ENCODE assay signal across 30 mouse cellular contexts in genomic region chr7:138448519-138448918, GRCm38 (mm10). TPM values are rescaled to one million over a fixed set of nuclear protein-coding genes. Genes with fewer than 3 reads are reported as not detected.
DNase-seq lines count a peak whose midpoint lies in the region; ATAC-seq and TF ChIP-seq lines count a peak whose summit lies in the region.
"Had no signal": no experiment of that assay in that cellular context is flagged by ENCODE, and none has a peak within 500 bp of the region (broad histone marks: within the 10 kb centered on the region; RNA-seq: fewer than 3 reads in every experiment).

No protein-coding gene starts in this region.

- H3K4me3 ChIP-seq in cerebellum, adult 2 months (replicated peaks; ENCODE audit: insufficient read depth, low read depth, low read length) = no peak overlapping the region
- no peak overlapping the region for H3K4me3 ChIP-seq in midbrain, embryonic 13.5 days (replicated peaks)
- H3K4me3 ChIP-seq in midbrain, embryonic 16.5 days (ENCODE audit: low read depth, low read length) = no peak overlapping the region
- H3K4me3 ChIP-seq in midbrain, postnatal 0 days (ENCODE audit: low read depth, low read length) = no peak overlapping the region
- H3K4me3 ChIP-seq in midbrain, embryonic 15.5 days = no peak overlapping the region
- H3K4me3 ChIP-seq: embryonic facial prominence, embryonic 13.5 days; embryonic facial prominence, embryonic 15.5 days; erythroblast, embryonic 14.5 days; forebrain, embryonic 10.5 days; forebrain, embryonic 12.5 days had no signal

- H3K27me3 ChIP-seq in cerebellum, adult 2 months (ENCODE audit: control insufficient read depth, insufficient read depth, low read length) = no peaks in the 10 kb centered on the region
- no peaks in the 10 kb centered on the region for H3K27me3 ChIP-seq in midbrain, embryonic 13.5 days
- no peaks in the 10 kb centered on the region for H3K27me3 ChIP-seq in midbrain, embryonic 16.5 days (ENCODE audit: control insufficient read depth, insufficient read depth, low read depth, low read length)
- H3K27me3 ChIP-seq in midbrain, postnatal 0 days (ENCODE audit: insufficient read depth, low read length) = no peaks in the 10 kb centered on the region
- H3K27me3 ChIP-seq in midbrain, embryonic 15.5 days (replicated peaks) = no peaks in the 10 kb centered on the region
- H3K27me3 ChIP-seq: embryonic facial prominence, embryonic 13.5 days; embryonic facial prominence, embryonic 15.5 days; forebrain, embryonic 12.5 days; Patski had no signal

- no peaks in the 10 kb centered on the region for H3K36me3 ChIP-seq in midbrain, embryonic 13.5 days
- no peaks in the 10 kb centered on the region for H3K36me3 ChIP-seq in midbrain, embryonic 16.5 days (ENCODE audit: control insufficient read depth, insufficient read depth, low read length)
- no peaks in the 10 kb centered on the region for H3K36me3 ChIP-seq in midbrain, postnatal 0 days (ENCODE audit: insufficient read depth, low read length)
- no peaks in the 10 kb centered on the region for H3K36me3 ChIP-seq in midbrain, embryonic 15.5 days (replicated peaks)
- H3K36me3 ChIP-seq: embryonic facial prominence, embryonic 13.5 days; embryonic facial prominence, embryonic 15.5 days; forebrain, embryonic 10.5 days; forebrain, embryonic 12.5 days; G1E had no signal

- TF ChIP-seq CTCF in cerebellum, adult 2 months (IDR thresholded peaks at IDR 0.05; ENCODE audit: borderline replicate concordance, insufficient read depth, low read depth, low read length) = no peak
- no peak for TF ChIP-seq CTCF in midbrain, postnatal 0 days (IDR thresholded peaks at IDR 0.05)

- 0 out of 2 replicates have a peak, but pooled peaks have one; percentile 58 for ATAC-seq in midbrain, embryonic 13.5 days
- no peak for ATAC-seq in midbrain, embryonic 16.5 days
- ATAC-seq in midbrain, postnatal 0 days (ENCODE audit: low FRiP score) = no peak
- no peak for ATAC-seq in midbrain, embryonic 15.5 days (replicated peaks)
- no peak for ATAC-seq in megakaryocyte, adult 5-6 weeks (ENCODE audit: poor library complexity, severe bottlenecking)
- ATAC-seq: activated CD4-positive, CD25-positive, alpha-beta regulatory T cell, adult 4 months; CD4-positive, CD25-positive, alpha-beta regulatory T cell, adult 4 months; forebrain, embryonic 14.5 days; forebrain, embryonic 16.5 days; Patski had no signal

- no peak overlapping the region for H3K27ac ChIP-seq in cerebellum, adult 2 months (ENCODE audit: insufficient read depth, low read length)
- H3K27ac ChIP-seq in midbrain, embryonic 13.5 days = no peak overlapping the region
- no peak overlapping the region for H3K27ac ChIP-seq in midbrain, embryonic 16.5 days (ENCODE audit: low read length)
- H3K27ac ChIP-seq in midbrain, postnatal 0 days (ENCODE audit: low read depth, low read length) = no peak overlapping the region
- no peak overlapping the region for H3K27ac ChIP-seq in midbrain, embryonic 15.5 days
- H3K27ac ChIP-seq: embryonic facial prominence, embryonic 13.5 days; embryonic facial prominence, embryonic 15.5 days; forebrain, embryonic 10.5 days; forebrain, embryonic 12.5 days had no signal

- no peaks in the 10 kb centered on the region for H3K4me1 ChIP-seq in cerebellum, adult 2 months (ENCODE audit: control insufficient read depth, insufficient read depth, low read length)
- H3K4me1 ChIP-seq in midbrain, embryonic 13.5 days (replicated peaks) = no peaks in the 10 kb centered on the region
- peaks cover 4% of the 10 kb centered on the region for H3K4me1 ChIP-seq in midbrain, embryonic 16.5 days (ENCODE audit: control insufficient read depth, insufficient read depth, low read length)
- H3K4me1 ChIP-seq in midbrain, postnatal 0 days (ENCODE audit: insufficient read depth, low read length) = 0 out of 2 replicates have a peak, but pooled peaks cover 2% of the 10 kb centered on the region
- peaks cover 5% of the 10 kb centered on the region; the same call in 1 of the 2 replicates for H3K4me1 ChIP-seq in midbrain, embryonic 15.5 days
- H3K4me1 ChIP-seq: embryonic facial prominence, embryonic 13.5 days; forebrain, embryonic 10.5 days; forebrain, embryonic 12.5 days had no signal

- no peak for TF ChIP-seq POLR2A in cerebellum, adult 2 months (IDR thresholded peaks at IDR 0.05; ENCODE audit: borderline replicate concordance, insufficient read depth, low read length)

- DNase-seq in cerebellum, postnatal 10 days = peak; percentile 34 to 57
- no peak for DNase-seq in cerebellum, adult 2 months
- DNase-seq in midbrain, postnatal 0 days (ENCODE audit: low spot score) = peak; percentile 37
- DNase-seq in retina, postnatal 1 day = peak; percentile 61
- DNase-seq: adrenal gland, adult 8-10 months; adrenal gland, postnatal 14 days; adrenal gland, postnatal 36 days; B cell, adult 2 months; cerebellum, adult 11 months; cerebellum, adult 18-20 months; cerebellum, adult 9-10 months; cerebellum, postnatal 14 days; cerebellum, postnatal 36 days; embryo, embryonic 11 days had no signal

- no peak overlapping the region for H3K4me2 ChIP-seq in midbrain, embryonic 13.5 days (replicated peaks)
- H3K4me2 ChIP-seq in midbrain, embryonic 16.5 days (ENCODE audit: low read length) = no peak overlapping the region
- no peak overlapping the region for H3K4me2 ChIP-seq in midbrain, postnatal 0 days (ENCODE audit: low read depth, low read length, poor library complexity, severe bottlenecking)
- H3K4me2 ChIP-seq in midbrain, embryonic 15.5 days = no peak overlapping the region
- H3K4me2 ChIP-seq: embryonic facial prominence, embryonic 13.5 days; embryonic facial prominence, embryonic 15.5 days; forebrain, embryonic 12.5 days had no signal

- no peak overlapping the region for H3K9ac ChIP-seq in midbrain, embryonic 13.5 days (replicated peaks)
- no peak overlapping the region for H3K9ac ChIP-seq in midbrain, embryonic 16.5 days (ENCODE audit: low read depth, low read length)
- no peak overlapping the region for H3K9ac ChIP-seq in midbrain, postnatal 0 days (replicated peaks; ENCODE audit: low read length, poor library complexity, severe bottlenecking)
- H3K9ac ChIP-seq in midbrain, embryonic 15.5 days = no peak overlapping the region
- H3K9ac ChIP-seq: embryonic facial prominence, embryonic 13.5 days; embryonic facial prominence, embryonic 15.5 days; forebrain, embryonic 12.5 days had no signal

- 41% methylated on average over 7 of the region's 7 CpGs for WGBS in cerebellum, adult 2 months
- WGBS in midbrain, embryonic 13.5 days = 70% methylated on average over 7 of the region's 7 CpGs
- 53% methylated on average over 7 of the region's 7 CpGs for WGBS in midbrain, embryonic 16.5 days
- WGBS in midbrain, postnatal 0 days = 52% methylated on average over 7 of the region's 7 CpGs
- WGBS in midbrain, embryonic 15.5 days = 57% methylated on average over 7 of the region's 7 CpGs

- H3K9me3 ChIP-seq in midbrain, embryonic 13.5 days = no peaks in the 10 kb centered on the region
- no peaks in the 10 kb centered on the region for H3K9me3 ChIP-seq in midbrain, embryonic 16.5 days (replicated peaks; ENCODE audit: control insufficient read depth, low read length, poor library complexity, severe bottlenecking)
- H3K9me3 ChIP-seq in midbrain, postnatal 0 days (ENCODE audit: low read length) = no peaks in the 10 kb centered on the region
- H3K9me3 ChIP-seq in midbrain, embryonic 15.5 days = no peaks in the 10 kb centered on the region
- H3K9me3 ChIP-seq: embryonic facial prominence, embryonic 13.5 days; embryonic facial prominence, embryonic 15.5 days; forebrain, embryonic 10.5 days; forebrain, embryonic 12.5 days had no signal

RNA-seq across cellular contexts. Expression of gene Tcerg1l, which starts 51.0 kb away (rescaled TPM):
- 5.3 TPM in 2 replicates for polyA plus RNA-seq in cerebellum, adult 2 months (2012; rRNA removed)
- polyA plus RNA-seq in midbrain, embryonic 13.5 days (2015; fragmentation: Nextera tagmentation; extraction: Ambion mirVana) = 9.6 and 11.4 TPM in 2 replicates
- 31.1 and 33.4 TPM in 2 replicates for polyA plus RNA-seq in midbrain, embryonic 16.5 days (2015; fragmentation: Nextera tagmentation; extraction: Ambion mirVana)
- 31.2 and 38.2 TPM in 2 replicates for total RNA-seq in midbrain, postnatal 0 days (2014; rRNA removed)
- 35.8 and 36.0 TPM in 2 replicates for polyA plus RNA-seq in midbrain, postnatal 0 days (2015; fragmentation: Nextera tagmentation; extraction: Ambion mirVana)
- 25.7 and 28.4 TPM in 2 replicates for polyA plus RNA-seq in midbrain, embryonic 15.5 days (2015; fragmentation: Nextera tagmentation; extraction: Ambion mirVana)
- not detected in 2 replicates for total RNA-seq in megakaryocyte, adult 5-6 weeks (2015)
- not detected in 2 replicates for total RNA-seq in megakaryocyte, adult 5-6 weeks (2017)
- total RNA-seq: common myeloid progenitor, adult 5-6 weeks had no signal
- polyA plus RNA-seq: activated CD4-positive, CD25-positive, alpha-beta regulatory T cell, adult 4 months; CD4-positive, CD25-positive, alpha-beta regulatory T cell, adult 4 months; erythroblast, embryonic 14.5 days; G1E had no signal

Comparison
In these comparisons a context has a peak if more than half of its experiments do, and no peak if none do; other contexts are left out.
1. DNase-seq: peak in cerebellum, postnatal 10 days (2 of 2), midbrain, postnatal 0 days (single experiment) and retina, postnatal 1 day (single experiment); none in cerebellum, adult 2 months (0 of 2).